Mouse (Mus musculus) frontal cortex, adult (tissue): ENCODE data around the gene B4galt5.

Source experiments
- ATAC-seq: cut with Nextera tagmentation; 2 replicates; pipeline ENCODE4 v1.9.2; 2017; ENCODE audit warnings: mild to moderate bottlenecking, moderate library complexity, mixed read lengths; ENCODE audit not compliant: low TSS enrichment

Gene B4galt5

DNA sequence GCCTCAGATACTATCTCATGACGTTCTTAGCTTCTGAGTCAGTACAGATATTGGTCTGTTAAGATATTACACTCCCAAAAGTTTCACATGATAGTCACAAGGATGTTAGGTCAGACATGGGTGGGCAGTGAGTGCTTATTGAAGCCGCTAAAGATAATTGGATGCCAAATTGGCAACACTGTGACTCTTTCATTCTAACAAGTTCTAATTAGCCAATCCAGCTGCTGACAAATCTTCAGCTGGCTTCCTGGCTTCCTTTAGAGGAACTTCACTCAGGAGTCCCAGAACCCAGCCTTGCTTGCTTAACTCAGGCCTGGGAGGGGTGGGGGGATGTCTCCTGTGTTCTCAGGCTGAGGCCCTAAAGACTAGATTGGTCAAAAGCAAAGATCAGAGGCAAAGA, 9.5 kb upstream of the B4galt5 start:
- ATAC-seq = no peak

DNA sequence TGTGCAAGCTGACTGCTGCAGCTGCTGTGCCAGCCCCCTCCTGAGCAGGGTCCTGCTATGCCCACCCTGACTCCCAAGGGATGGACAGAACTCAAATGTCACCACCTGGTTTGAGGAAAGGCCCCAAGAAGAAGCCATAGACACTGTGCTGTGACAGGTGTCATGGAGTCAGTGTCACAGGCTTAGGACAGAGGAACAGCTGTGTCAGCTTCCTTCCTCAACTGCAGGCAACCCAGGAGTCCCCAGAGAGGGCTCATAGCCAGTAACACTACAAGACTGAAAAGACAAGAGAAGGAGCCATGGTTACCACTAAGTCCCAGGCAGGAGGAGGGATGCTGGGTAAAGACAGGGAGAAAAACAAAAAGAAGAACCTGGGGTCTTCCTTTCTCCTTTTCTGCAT, 7.9 kb upstream of the B4galt5 start:
- no peak for ATAC-seq

DNA sequence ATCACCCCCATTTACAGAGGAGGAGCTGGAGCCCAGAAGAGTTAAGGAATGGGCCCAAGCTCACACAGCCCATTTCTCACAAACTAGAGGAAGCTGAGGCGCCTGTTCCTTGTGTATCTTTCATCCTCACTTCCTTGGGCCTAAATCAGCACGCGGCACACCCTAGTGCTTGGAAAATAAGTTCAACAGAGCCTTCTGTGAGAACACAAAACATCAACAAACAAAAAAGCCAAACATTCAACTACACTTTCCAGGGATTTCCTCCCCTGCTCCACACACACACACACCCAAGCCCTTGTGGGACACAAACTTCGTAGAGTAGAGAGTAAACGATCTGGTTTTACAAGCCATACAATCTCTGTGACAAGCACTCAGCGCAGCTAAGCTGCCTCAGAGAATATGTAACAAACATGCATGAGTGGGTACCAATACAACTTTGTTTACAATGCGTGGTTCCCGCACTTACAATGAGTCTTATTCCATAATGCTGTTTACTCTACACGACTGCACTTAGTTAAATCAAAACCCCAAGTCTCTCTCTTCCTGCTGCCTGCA, 5.7 kb upstream of the B4galt5 start:
- ATAC-seq = no peak

DNA sequence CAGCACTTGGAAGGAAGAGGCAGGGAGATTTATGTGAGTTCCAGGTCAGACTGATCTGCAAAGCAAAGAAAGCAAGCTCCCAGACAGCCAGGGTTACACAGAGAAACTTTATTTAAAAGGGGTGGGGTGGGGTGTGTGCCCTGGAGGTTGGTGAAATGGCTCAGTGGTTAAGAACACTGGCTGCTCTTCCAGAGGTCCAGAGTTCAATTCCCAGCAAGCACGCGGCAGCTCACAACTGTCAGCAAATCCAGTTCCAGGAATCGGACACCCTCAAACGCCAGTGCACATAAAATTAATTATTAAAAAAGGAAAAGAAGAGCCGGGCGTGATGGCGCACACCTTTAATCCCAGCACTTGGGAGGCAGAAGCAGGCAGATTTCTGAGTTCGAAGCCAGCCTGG, 5.1 kb upstream of the B4galt5 start:
- ATAC-seq = no peak

DNA sequence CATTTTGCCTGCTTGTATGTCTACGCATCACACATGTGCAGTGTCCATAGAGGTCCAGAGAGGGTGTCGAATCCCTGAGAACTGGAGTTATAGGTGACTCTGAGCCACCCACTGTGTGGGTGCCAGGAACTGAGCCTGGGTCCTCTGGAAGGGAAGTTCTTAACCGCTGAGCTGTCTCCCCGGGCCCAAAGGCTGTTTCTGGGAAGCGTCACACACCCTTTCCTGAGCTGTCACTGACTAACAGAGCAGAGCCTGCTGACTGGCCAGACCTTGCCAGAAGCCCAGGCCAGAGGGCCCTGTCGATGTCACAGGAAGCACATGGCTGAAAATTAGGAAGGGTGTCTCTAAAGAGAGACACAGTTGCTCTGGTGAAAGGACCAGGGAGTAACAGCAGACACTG, 3.5 kb upstream of the B4galt5 start:
- no peak for ATAC-seq

DNA sequence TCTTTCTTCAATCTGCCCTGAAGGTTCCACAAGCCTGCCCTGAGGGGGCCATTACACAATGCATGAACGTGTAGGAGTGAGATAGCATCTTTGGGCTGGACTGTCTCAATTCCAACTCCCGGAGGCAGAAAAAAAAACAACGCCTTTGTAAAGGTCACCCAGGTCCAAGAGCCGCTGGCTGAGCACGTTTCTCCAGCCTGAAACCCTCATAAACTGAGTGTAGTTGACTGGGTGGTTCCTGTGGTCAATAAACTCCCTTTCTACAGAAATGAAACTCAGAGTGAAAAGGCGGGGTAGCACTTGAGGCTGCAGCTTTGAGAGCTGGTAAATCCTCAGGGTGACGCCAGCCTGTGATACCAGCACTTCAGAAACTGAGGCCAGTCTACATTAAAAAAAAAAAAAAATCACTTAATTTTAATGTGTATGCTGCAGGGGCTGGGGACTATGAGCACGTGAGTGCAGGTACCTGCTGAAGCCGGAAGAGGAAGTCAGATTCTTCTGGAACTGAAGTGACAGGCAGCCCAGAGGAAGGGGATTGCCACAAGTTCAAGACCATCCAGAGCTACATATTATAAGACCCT, 2.5 kb upstream of the B4galt5 start:
- ATAC-seq = no peak

DNA sequence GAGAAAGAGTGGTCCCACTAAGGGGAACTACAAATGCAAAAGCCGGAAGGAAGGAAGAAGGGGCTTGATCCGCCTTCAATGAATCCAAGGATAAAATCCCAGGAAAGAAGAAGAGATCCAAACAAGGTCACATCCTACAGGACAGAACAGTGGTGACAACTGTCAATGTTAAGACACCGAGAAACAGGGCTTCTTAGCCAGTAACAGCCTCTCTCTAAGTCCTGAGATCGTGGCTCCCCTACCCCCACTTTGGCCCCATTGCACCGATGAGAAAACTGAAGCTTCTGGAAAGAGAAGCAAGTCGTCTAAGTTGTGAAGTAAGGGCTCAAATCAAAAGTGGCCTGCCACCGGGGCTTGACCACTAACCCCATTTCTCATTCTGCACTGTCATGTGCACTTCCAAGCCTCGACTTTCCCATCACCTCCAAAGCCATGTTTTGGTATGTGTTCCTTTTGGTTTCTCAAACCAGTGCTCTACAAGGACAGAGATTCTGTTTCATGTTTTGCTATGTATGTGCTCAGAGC, 1.2 kb upstream of the B4galt5 start:
- no peak for ATAC-seq

DNA sequence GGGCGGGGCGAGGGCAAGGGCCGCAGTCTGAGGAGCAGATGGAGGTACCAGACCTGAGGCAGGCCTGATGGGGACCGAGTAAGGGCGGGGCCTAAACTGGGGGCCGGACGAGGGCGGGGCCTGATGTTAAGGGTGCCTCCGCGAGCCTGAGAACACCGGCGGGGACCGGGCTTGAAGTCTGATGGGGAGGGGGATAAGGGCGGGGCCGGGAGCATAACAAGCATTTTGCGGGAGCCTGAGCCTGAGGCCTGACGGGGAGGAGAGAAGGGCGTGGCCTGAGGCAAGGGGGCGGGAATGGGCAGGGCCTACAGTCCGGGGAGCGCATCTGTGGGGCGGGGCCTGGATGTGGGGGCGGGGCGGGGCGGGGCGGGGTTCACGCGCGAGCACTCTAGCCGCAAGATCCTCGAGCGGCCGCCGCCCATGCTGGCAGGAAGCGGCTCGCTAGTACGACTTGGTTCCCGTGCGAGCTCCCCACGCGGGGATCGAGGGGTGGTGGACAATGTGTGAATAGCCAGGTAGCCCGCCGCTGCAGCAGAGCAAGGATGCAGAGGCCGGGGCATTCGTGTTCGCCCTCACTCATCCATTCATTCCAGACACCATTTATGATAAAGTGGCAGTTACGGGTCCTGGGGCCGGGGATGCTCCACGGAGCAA, 427 bp upstream of the B4galt5 start:
- peak; percentile 91 for ATAC-seq

DNA sequence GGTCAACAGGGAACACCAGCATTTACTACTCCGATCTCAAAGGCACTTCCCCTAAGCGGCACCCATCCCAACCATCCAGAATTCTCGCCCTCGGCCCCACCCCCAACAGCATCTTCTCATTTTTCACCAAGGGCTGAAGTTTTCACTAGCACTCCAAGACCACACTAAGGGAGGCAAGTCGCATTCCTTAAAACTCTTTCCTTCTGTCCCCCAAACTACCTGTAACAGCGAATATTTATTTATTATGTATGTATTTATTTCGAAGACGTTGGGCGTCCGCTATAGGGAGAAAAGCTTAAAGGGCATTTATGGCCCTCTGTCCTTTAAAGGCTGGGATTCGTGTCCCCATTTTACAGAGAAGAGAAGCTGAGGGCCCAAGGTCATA, 1.0 kb downstream of the B4galt5 start:
- no peak for ATAC-seq

DNA sequence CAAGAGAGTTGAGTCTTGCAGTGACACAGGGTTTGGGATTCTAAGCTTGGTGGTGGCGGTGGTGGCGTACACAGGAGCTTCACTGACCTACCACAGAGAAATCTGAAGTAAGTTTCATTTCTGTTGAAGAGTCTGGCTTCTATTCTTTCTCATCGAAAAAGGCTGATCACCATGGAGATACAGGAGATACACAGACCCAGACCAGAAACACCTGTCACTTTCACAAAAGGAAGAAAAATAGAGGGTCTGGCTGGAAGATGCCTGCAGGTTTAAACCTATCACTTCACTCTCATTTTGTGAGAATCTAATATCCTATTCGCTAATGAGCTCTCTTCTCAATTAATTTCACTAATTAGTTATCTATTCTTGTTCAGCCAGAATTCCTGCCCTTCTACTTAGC, 1.6 kb downstream of the B4galt5 start:
- ATAC-seq = no peak

DNA sequence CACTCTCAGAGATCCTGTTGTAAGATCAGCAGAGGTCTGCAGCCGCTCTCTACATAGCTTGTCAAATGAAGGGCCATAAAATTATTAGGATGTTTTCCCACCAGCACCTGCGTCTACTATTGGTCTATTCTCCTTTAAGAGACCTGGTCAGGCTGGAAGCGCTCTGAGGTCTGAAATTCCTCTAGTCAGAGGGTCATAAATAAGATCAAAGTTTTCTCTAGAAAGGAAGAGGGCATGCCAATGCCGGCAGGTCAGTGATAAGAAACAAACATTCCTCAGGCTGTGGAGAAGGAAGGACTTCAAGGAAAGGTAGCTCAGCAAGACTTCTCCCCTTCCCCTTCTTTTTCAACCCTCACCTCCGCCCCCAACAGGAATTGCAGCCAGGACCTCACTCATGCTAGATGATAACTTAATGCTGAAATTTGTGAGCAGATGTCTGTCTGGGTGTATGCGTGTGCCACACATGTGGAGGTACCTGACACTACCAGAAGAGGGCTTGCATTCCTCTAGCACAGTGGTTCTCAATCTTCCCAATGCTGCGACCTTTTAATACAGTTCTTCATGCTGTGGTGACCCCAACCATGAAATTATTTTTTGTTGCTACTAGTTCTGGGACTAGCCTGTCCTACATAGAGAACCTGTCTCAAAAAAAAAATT, 3.3 kb downstream of the B4galt5 start:
- no peak for ATAC-seq

DNA sequence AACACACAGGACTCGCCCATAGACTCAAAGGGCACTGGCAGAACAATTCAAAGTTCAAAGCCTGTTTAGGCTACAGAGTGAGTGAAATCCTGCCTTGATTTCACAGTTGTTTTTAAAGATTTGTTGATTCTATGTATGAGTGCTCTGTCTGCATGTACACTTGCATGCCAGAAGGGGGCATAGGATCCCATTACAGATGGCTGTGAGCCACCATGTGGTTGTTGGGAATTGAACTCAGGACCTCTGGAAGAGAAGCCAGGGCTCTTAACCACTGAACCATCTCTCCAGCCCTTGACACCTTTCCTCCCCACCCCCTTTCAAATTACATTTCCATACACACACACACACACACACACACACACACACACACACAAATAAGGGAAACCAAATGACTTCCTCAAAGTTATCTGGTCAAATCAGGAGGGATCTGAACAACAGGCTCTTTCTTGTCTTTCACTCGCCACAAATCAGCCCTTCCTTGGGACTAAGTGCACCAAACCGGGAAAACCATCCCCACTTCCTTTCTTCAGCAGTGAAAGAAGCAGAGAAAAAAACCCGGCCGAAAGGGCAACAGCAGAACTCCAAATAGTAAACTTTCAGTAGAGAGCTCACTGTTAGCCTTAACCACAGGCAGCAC, 4.0 kb downstream of the B4galt5 start:
- no peak for ATAC-seq

DNA sequence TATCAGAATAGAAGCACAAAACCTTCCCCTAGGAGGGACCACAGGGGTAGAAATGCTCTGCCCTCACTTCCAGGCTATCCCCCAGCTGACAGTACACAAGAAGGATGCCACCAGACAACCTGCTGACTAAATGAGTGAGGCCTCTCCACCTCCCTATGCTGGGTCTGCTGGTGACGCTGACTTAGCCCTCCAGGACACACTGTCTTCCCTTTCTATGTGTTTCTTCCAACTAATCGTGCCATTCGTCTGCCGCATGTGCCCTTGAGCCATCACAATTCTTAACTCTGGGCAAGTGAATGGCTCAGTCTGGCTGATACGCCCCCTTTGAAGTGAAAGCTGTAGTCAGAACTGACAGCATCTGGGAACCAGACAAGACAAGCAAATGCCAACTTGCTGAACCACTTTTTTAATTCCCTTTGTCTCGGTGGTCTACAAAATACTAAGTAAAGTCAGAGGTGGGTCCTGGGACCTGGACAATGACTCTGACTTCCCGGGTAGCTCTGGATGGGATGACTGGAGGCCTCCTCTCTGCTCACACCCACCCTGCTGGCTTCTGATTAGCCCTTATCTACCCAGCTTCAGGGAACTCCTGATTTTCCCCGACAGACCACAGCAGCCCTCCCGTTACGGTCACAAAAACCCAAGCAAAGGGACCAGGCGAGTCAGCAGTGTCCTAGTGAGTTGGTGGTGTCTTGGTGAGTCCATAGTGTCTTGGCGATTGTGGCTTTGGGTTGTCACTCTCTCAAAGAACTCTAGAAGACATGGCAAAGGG, 5.4 kb downstream of the B4galt5 start:
- no peak; the same call in 1 of the 2 replicates for ATAC-seq

DNA sequence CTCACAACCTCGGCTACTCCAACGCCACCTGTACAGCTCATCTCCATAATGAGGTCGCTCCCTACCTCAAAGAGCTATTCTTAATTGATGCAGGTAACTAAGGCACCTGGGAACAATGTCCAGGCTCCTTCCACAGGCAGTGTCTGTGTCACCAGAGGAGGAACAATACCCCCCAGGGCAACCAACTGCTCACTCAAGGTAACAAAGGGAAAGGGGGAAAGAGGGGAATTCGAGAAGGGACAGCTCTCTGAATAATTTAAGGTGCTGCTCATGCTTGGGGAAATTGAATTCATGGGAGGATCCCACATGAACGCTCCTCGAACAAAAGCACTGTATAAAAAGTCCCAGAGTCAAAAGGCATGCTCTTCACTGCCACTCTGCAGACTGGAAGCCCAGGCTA, 6.1 kb downstream of the B4galt5 start:
- no peak for ATAC-seq

DNA sequence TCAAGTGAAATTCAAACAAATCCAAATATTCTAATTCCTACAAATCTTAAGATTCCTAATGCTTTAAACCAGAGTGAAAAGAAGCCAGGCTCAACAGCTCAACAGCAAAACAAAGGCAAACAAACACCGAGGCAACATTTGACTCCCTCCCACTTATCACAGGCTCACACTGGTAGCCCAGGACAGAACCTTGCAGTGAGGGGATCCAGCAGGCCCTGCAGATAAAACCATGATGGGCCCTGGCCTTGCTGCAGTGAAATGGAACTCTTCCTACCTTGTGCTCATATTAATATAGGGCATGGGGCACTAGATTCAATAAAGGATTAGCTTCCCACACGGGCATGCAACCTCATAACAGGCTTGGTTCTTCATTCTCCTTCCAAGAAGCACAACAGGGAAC, 11.4 kb downstream of the B4galt5 start:
- no peak for ATAC-seq

DNA sequence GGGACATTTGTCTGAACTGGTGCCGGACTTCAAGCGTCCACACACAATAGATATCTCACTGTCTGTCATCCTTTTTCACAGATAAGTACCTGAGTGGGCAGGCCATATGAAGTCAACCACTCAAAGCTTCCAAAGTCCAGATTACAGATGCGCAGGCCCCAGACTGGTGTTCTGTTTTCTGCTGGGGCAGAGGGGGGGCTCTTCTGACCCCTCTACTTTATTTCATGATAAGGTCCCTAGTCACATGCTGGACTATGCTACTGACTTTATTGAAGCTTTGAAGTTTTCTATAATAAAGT, 11.8 kb downstream of the B4galt5 start:
- no peak for ATAC-seq

DNA sequence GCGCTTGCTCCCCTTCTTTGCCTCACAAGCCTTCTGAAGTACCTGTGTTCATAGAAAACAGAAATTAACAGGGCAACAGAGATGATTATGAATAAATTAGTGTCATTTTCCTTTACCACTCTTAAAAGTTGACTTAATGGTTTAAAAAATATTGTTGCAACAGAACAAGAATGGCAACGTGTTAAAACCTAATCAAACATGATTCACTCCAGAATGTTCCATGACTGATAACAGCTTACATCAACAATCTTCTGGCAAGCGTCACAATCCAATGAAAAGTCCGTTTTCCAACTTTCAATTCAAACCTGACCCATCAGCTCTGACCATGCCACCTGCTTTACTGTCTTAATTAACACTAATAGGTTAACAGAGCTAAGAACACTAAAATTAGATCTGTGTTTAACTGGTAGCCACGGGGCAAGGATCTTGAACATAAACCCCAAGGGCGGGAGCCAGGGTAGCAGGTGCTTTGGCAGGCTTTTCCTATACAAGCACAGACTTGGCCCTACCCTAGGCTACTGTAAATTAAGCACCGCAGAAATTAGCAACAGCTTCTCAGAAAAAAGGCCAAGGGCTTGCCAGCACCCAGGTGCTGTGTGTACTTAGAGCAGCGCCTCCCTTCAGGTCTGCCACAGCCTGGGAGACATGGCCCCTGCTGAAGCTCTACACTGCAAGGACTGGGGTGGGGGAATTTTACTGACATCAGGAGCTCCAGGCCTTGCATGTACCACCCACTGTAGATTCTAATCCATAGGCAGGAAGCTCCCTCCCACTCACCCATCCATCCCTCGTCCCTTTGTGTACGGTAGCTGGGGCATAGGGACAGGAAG, 12.4 kb downstream of the B4galt5 start:
- ATAC-seq = 0 out of 2 replicates have a peak, but pooled peaks have one; percentile 29

DNA sequence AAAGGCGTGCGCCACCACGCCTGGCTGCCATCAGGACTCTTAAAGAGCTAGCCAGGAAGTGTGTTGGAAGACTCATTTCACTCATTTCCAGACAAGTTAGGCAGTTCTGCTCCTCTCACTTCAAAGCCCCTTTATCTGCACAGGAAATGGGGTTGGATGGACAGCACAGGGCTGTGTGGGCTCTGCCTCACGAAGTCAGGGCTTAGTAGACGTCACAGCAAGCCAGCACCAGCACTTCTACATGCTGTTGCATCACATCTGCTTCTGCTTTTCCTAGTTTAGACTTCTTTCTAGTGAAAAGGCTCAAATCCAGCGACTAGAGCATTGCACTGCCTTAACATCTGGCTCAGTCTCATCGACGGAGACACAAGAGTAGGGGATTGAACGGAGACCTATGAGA, 13.9 kb downstream of the B4galt5 start:
- ATAC-seq = no peak

DNA sequence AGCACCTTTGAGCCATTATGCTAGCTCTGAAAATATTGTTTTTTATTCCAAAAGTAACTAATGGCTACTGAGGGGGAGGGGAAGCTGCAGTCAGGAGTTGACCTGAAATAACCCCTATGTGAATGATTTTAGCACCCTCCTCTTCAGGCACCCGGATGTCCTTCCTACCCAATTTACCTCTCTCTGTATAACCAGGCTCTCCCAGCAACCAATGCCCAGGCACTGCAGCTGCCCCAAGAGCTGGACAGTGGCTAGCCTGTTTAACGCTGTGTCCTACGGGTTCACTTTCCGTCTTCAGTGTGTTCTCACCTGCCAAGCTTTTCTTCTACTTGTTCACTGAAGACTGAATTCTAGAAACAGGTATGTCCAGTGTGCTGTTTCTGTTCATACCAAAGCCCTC, 14.7 kb downstream of the B4galt5 start:
- ATAC-seq = no peak

DNA sequence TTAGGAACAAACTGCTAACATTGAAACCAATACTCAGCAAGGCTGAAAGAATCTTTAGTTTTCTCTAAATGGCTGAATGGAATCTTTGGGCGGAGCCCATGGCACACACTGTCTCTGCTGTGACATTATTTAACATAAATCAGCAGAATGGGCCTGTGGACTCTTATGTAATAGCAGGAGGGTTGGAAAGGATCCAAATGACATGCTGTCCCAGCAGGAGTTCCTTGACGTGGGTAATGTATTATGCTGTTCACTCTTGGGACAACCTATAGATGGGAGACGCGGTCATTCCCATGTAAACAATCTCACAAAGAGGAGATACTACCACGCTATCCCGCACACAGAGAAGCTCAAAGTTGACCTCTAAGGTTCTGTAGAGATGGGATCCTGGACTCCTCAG, 15.5 kb downstream of the B4galt5 start:
- ATAC-seq = no peak

DNA sequence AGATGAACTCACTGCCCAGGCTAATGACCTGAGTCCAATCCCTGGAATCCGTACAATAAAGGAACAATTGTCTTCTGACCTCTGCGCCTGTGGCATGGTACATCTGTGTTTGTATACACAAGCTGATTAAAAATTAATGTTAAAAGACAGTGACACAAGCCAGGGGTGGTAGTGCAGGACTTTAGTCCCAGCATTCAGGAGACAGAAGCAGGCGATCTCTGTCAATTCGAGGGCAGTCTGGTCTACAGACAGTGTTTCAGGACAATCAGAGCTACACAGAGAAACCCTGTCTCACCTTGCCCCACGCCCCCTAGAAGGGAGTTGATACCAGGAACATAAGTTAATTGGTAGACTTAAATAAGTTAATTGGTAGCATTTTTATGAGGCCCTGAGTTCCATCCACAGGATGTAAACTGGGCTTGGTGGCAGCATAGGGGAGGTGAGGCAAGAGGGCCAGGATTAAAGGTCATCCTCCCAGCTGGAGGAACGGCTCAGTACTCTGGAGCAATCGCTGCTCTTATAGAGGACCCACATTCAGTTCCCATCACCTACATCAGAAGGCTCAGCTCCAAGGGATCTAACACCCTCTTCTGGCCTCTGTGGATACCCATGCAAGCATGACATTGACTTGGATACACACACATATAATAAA, 16.5 kb downstream of the B4galt5 start:
- no peak for ATAC-seq
